Mouse (Mus musculus) brown adipose tissue, adult 24 weeks (tissue): ENCODE results near the gene Prrt3. TPM values are rescaled to one million over a fixed set of nuclear protein-coding genes. Genes with fewer than 3 reads are reported as not detected.
A peak's percentile ranks its signal among the peaks of the same experiment; 100 is the strongest.

Experiments used
- H3K27ac ChIP-seq: fragments of 200-500 bp; replicated peaks from 2 replicates; pipeline ENCODE4 v1.5.1; 2012; ENCODE audit warnings: low read depth, mild to moderate bottlenecking, low read length
- H3K4me1 ChIP-seq: fragments of 200-500 bp; 2 replicates; pipeline ENCODE4 v1.6.1; 2012; ENCODE audit warnings: low read length, mixed read lengths; ENCODE audit not compliant: control insufficient read depth, insufficient read depth, insufficient read length
- H3K4me3 ChIP-seq: fragments of 200-500 bp; 2 replicates; pipeline ENCODE4 v1.5.1; 2012; ENCODE audit warnings: low read depth, mild to moderate bottlenecking, low read length, moderate library complexity; ENCODE audit not compliant: insufficient read depth
- polyA plus RNA-seq: library from polyadenylated mRNA; stranded (reverse); fragments of >200 nt; gene quantifications from 2 replicates; pipeline ENCODE4 v1.2.4, GENCODE M21; 2012; ENCODE audit not compliant: missing spikeins, insufficient read depth, insufficient read length

The Prrt3 gene
- not detected in 2 replicates for polyA plus RNA-seq

- no peaks in the 10 kb centered on the region for H3K4me1 ChIP-seq
- no peak within 1 kb of the TSS for H3K27ac ChIP-seq
- H3K4me3 ChIP-seq: no peak within 1 kb of the TSS
Measured at GRCm38 (mm10) chr6:113501388-113502084, at the start of gene Prrt3. Gene Prrt3 (minus strand): TSS chr6:113501931.

DNA sequence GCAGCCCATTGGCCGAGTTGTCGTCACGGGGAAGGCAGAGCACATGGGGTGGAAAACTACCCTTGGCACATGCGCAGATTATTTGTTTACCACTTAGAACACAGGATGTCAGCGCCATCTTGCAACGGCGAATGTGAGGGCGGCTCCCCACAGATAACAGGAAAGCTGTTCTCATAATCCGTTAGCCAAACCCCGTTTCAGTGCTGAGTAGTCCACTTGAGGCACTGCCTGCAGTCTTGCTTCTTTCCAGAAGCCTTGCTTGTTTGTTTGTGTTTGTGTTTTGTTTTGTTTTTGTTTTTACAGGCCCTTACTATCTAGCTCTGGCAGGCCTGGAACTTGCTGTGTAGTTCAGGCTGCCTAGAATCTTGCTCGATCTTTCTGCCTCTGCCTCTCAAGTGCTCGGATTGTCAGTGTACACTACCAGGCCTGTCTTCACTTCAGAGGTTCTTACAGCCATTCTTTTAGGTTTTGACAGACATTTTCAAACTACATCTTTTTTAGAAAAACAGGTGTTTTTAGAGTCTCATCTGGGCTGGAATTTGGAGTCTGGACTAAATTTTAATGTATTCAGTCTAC is 42.3 kb upstream of the Prrt3 start:
- Histone ChIP-seq H3K4me1 (no peaks in the 10 kb centered on the region), H3K4me3 (no peak overlapping the region), H3K27ac (no peak overlapping the region)

DNA sequence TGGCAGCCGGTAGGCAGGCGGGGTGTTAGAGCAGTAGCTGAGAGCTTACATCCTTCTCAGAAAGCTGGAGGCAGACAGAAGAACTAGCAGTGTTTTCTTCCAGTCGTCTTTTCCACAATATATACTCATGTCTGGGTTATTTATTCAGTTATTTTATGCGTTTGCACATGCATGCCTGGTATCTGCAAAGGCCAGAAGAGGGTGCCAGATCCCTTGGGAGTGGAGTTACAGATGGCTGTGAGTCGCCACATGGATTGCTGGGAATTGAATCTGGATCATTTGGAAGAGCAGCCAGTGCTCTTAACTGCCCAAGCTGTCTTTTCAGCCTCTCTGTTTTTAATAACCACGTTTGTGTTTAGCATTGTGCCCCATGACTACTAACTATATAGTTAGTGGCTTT is 39.9 kb upstream of the Prrt3 start:
- Histone ChIP-seq H3K4me3 (no peak overlapping the region), H3K27ac (no peak overlapping the region), H3K4me1 (no peaks in the 10 kb centered on the region)

GRCm38 (mm10) chr6:113534886-113535285 is 33.2 kb upstream of the Prrt3 start:
- no peaks in the 10 kb centered on the region for H3K4me1 ChIP-seq
- H3K27ac ChIP-seq: no peak overlapping the region
- H3K4me3 ChIP-seq: no peak overlapping the region

DNA sequence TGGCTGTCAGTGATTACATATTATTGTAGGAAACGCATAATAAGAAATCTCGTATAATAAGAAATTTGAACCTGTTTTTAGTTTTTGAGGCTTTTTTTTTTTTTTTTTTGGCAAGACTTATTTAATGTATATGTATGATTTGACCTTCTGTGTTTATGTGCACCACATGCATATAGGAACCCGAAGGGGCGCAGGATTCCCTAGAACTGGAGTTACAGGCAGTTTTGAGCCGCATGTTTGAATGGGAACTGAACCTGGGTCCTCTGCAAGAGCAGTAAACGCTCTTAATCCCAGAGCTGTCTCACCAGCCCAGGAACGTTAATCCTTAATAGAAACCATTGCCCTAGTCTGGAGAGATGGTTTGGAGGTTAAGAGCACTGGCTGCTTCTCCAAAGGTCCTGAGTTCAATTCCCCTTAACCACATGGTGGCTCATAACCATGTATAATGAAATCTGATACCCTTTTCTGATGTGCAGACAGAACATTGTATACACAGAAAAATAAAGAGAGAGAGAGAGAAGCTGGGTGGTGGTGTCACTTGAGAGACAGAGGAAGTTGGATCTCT is 30.2 kb upstream of the Prrt3 start:
- Histone ChIP-seq H3K27ac (no peak overlapping the region), H3K4me3 (peak overlapping the region; percentile 83), H3K4me1 (no peaks in the 10 kb centered on the region)

- Histone ChIP-seq H3K4me1 (no peaks in the 10 kb centered on the region), H3K4me3 (peak within 1 kb of the TSS; percentile 83), H3K27ac (peak within 1 kb of the TSS; percentile 86)
Measured at GRCm38 (mm10) chr6:113530932-113531839, 29.5 kb upstream of the Prrt3 start, which contains the start of the genes Emc3 and Fancd2. Gene Emc3 (minus strand): TSS chr6:113531652. Gene Fancd2 (plus strand): TSS chr6:113531682.

- Histone ChIP-seq H3K4me1 (peaks cover 14% of the 10 kb centered on the region), H3K4me3 (no peak overlapping the region), H3K27ac (peak overlapping the region; percentile 60)
Measured at GRCm38 (mm10) chr6:113523420-113523819, 21.7 kb upstream of the Prrt3 start.

DNA sequence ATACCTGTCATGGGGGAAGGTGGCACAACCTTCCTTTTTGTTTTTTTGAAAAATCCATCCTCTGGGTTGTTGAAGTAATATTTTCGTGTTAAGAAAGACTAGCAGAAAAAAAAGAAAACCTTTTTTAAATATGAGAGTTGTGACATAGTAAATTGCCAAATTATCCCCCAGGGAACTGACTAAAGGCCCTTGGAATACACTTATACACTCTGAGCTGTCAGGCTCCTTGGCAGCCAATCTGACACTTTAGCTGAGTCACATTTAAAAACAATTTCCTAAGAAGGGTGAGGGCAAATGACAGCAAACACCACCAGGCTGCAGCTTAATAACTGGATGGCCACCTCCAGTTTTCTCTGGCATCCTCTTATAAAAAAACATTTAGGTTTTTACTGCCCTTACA is 20.6 kb upstream of the Prrt3 start:
- H3K4me3 ChIP-seq: no peak overlapping the region
- peaks cover 14% of the 10 kb centered on the region for H3K4me1 ChIP-seq
- H3K27ac ChIP-seq: 0 out of 2 replicates have a peak overlapping the region, but pooled peaks have one; percentile 50

DNA sequence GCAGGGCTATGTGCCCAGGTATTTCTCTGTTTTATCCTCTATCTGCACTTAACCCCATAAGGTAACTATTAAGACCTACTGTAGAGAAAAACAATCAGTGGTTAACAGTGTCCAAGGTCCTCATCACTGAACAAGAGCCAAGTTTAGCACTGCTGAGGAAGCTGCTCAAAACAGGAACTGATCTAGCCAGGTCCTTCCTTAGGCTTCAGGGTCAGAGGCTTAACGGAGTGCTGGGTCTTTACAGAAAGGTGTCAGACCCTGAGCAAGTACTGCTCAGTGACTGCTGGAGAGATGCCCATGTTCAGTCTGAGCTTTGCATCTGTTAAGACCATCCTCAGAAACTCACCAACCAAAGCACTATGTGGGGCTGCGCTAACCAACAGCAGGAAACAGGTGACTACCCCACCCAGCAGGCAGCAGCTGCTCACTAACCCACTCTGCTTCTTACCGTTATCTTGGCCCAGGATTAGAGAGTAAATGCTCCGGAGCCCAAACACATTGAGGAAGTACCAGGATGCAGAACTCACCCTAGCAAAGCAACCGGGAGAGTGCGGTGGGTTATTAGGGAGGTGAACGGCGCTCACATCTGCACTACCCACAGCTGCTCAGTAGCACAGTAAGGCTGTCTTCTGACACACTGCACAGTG is 15.8 kb upstream of the Prrt3 start:
- Histone ChIP-seq H3K4me1 (peaks cover 4% of the 10 kb centered on the region; the same call in 1 of the 2 replicates), H3K27ac (no peak overlapping the region), H3K4me3 (no peak overlapping the region)

GRCm38 (mm10) chr6:113514600-113514999 is 12.9 kb upstream of the Prrt3 start:
- Histone ChIP-seq H3K4me1 (no peaks in the 10 kb centered on the region), H3K4me3 (no peak overlapping the region), H3K27ac (no peak overlapping the region)

GRCm38 (mm10) chr6:113513944-113514343 is 12.2 kb upstream of the Prrt3 start:
- no peaks in the 10 kb centered on the region for H3K4me1 ChIP-seq
- no peak overlapping the region for H3K4me3 ChIP-seq
- no peak overlapping the region for H3K27ac ChIP-seq

- H3K27ac ChIP-seq: no peak overlapping the region
- H3K4me3 ChIP-seq: no peak overlapping the region
- peaks cover 6% of the 10 kb centered on the region; the same call in 1 of the 2 replicates for H3K4me1 ChIP-seq
Measured at GRCm38 (mm10) chr6:113508947-113509280, 7.2 kb upstream of the Prrt3 start.

GRCm38 (mm10) chr6:113508272-113508946 is 6.7 kb upstream of the Prrt3 start:
- Histone ChIP-seq H3K4me3 (no peak overlapping the region), H3K27ac (no peak overlapping the region), H3K4me1 (peaks cover 6% of the 10 kb centered on the region; the same call in 1 of the 2 replicates)

GRCm38 (mm10) chr6:113507130-113507529 is 5.4 kb upstream of the Prrt3 start:
- peaks cover 6% of the 10 kb centered on the region; the same call in 1 of the 2 replicates for H3K4me1 ChIP-seq
- H3K4me3 ChIP-seq: no peak overlapping the region
- H3K27ac ChIP-seq: no peak overlapping the region
